Mouse (Mus musculus): ENCODE results near the gene Bad.

DNA sequence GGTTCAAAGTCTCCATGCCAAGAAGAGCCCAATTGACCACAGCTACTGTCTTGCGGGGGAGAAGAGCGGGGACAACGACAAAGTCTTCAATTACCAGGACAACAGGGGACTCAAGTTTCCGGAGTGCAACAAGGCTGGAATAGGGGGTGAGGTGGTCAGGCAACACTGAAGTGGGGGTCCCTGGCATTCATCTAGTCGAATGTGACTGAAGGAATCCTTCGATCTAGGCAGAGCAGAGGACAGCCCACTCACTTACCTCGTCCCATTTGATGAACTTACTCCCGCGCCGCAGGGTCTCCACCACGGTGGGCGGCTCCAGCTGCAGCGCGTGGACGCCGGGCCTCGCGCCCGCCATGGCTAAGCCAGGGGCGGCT is 27.6 kb downstream of the Bad start:
- TF ChIP-seq GATA1 (IDR thresholded peaks at IDR 0.05; ENCODE audit: borderline replicate concordance, low read length), result no peak
- TF ChIP-seq FLI1 (IDR thresholded peaks at IDR 0.05; ENCODE audit: low read length), result no peak
